Mouse (Mus musculus): ENCODE data around the gene Ppp6c.
A peak's percentile ranks its signal among the peaks of the same experiment; 100 is the strongest.
"Not testable (repeated sequence)": the region's sequence is repeated elsewhere in the genome, so short reads cannot be mapped to it uniquely, and the experiment has no call there.

The Ppp6c gene

DNA sequence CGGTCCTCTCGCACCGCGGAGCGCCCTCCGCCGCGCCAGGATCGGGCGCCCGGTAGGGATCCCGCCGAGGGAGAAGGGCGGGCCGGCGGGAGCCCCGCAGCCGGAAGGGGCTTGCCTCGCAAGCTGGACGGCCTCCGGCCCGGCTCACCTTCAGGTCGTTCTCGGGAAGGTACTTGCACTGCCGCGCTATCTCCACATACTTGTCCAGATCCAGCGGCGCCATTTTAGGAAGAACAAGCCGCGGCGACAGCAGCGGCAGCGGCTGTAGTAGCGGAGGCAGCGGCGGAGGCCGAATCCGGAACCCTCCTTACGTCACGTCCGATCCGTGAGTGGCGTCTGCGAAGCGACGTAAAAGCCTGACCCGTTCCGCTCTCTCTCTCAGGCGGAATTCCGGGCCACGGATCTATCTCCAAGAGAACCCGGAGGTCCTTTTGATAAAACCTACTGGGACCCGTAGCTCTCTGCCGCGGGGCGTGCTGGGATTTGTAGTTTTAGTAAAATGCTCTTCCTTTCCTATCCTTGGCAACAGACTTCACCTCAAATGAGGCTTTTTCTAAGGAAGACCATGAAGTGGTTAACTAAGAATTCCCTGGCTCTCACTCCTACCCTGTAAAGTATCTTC lies at the start of gene Ppp6c:
Gene Ppp6c, minus strand, starts transcription at position 433 of the 622 bp plus-strand sequence.
- DNase-seq (ENCODE audit: low spot score in 2 of 2), result peak; percentile 92 to 94

DNA sequence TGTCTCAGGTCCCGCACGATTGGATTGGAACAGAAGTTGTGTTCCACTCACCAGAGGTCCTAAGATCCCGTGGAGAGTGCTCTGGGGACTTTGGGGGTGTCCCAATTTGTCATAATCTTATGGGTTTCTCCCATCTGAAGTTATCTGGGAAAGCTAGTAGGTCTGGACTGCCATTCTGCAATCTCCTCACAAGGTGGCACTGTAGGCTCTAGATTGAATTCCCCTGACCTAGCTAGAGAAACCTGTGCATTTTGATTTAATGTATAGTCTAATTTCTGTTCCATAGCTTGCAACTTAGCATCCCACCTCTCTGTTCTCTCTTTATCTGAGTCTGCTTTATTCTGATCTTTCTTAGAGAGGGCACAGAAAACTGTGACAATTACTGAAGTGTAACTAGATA lies 42.1 kb upstream of the Ppp6c start:
- peak; percentile 7 to 18 for DNase-seq (ENCODE audit: low spot score in 2 of 2)

DNA sequence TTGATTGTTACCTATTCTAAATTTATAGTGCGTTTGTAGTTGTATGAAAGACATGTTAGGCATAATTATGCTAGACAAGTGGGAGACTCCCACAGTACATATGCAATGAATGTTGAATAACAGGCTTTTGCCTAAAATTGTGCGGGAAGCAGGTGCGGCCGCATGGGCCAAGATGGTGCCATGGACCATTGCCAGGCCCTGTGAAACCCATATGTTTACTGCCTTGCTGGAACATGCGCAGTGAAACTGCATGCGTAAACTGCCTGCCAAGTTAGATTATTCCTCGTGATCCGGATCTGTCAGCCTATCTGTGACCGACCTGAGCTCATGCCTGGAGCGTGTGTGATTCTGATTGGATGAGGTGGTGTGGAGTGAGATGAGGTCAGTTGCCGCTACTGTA lies 26.0 kb upstream of the Ppp6c start:
- not testable (repeated sequence) for DNase-seq (ENCODE audit: low spot score in 2 of 2)

DNA sequence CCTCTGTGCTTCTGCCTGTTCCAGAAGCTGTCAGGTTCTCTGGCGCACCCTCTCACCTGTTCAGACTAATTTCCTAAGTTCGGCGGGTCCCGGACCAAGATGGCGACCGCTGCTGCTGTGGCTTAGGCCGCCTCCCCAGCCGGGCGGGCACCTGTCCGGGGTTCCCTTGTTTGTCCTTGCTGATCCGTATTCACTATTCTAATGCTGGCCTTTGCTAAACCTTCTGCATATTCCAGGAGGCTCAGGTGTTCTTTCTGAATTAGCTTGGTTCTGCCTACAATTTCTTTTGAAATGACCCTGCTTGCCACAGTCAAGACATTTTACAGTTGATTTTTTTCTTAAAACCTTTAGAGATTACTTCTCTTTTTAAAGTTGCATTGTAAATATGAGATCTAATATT lies 20.6 kb upstream of the Ppp6c start:
- not testable (repeated sequence) for DNase-seq (ENCODE audit: low spot score in 2 of 2)

DNA sequence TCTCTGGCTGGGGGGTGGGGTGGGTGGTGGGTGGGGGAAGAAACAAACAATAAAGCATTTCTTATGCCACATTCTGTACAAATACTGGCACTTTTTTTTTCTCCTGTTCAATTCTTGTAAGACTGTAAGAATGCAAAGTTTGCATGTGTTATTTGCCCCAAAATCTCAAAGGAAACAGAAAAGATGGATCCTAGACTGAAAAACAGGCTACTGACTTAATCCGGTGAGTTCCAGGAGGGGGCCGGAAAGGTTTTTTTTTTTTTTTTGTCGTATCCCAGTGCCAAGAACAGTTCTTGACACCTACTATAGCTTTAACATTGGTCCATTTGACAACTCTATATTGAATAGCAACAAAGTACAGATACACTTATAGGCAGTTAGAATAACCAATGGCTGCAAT lies 480 bp upstream of the Ppp6c start:
- DNase-seq (ENCODE audit: low spot score in 2 of 2), result no peak

DNA sequence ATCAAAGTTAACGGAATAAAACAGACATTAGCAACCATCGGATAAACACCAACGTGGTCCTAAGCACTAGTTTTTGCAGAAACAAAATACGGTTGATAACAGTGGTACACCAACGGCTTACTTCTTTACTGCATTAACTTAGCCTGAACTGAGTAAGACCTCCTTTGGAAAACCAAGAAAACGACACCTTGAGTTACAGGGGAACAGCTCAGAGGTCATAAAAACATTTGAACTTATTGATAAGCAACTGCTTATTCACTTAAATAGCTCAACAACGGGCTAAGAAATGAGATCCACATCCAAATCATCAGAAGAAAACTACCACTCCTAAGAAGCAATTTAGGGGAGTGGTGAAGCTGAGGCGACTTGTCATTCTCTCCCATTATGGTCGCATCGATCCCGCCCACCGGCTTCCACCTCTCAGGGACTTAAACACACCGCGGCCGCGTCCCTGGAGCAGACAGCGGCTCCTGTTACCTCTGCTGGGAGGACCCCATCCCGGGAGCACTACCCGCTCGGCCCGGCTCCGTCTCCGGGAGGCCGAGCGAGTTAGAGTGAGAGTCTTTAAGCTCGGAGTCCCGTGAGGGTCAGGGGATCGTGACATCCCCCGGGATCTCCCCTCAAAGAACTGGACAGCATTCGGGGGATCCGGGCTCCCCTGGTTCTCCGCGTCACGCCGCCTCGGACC lies 776 bp downstream of the Ppp6c start:
- peak; percentile 23 to 30 for DNase-seq (ENCODE audit: low spot score in 2 of 2)

DNA sequence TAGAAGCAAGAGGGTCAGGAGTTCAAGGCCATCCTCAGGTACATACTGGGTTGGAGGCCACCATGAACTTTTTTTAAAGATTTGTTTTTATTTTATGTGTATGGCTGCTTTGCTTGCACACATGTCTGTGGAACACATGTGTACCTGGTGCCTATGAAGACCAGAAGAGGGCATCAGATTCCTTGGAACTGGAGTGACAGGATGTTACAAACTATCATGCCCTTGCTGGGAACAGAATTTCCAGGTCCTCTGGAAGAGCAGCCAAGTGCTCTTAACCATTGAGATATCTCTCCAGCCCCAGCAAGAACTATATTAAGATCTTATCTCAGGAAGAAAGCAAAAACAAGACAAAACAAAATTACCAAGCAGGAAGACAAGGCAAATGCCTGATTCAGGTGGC lies 1.6 kb downstream of the Ppp6c start:
- no peak for DNase-seq (ENCODE audit: low spot score in 2 of 2)

DNA sequence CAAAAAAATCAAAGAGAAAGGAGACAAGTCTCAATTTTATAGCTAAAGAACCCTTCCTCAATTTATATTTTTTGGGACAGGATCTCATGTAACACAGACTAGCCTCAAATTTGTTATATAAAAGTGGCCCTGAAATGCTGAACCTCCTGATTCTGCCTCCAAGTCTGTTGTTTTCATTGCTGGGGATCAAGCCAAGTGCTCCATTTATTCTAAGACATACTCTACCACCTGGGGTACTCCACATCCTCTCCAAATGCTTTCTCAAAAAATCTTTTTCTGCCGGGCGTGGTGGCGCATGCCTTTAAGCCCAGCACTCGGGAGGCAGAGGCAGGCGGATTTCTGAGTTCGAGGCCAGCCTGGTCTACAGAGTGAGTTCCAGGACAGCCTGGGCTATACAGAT lies 6.2 kb downstream of the Ppp6c start:
- no peak for DNase-seq (ENCODE audit: low spot score in 2 of 2)

DNA sequence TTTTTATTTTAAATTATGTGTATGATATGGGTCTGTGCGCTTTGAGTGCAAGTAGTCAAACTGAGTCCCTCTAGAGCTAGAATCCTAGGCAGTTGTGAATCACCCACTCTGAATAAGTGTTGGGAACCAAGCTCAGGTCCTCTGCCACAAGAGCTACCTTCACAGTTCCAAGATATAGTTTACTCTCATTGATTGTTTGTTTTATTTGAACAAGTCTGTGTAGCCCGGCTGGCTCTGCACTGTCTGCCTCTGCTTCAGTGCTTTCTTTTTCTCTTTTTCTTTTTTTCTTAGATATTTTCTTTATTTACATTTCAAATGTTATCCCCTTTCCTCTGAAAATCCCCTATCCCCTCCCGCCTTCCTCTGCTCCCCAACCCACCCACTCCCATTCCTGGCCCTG lies 7.2 kb downstream of the Ppp6c start:
- no peak for DNase-seq (ENCODE audit: low spot score in 2 of 2)

DNA sequence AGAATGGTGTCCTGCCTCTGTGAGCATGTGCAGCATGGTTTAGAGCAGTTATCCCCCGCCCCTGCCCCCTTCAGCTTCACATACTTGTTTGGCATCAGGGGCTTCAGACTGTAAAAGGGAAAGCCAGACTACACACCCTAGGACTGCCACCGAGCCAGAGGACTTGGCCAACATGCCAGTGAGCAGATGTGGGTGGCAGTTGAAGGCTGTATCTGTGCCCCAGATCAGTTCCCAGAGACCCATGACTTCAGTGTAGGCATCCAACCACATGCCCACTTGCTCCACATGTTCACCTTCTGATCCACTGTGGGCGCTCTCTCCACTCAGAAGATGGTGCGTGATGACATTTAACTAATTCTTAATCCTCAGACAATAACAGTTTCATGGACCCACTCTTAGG lies 9.1 kb downstream of the Ppp6c start:
- DNase-seq (ENCODE audit: low spot score in 2 of 2), result no peak

DNA sequence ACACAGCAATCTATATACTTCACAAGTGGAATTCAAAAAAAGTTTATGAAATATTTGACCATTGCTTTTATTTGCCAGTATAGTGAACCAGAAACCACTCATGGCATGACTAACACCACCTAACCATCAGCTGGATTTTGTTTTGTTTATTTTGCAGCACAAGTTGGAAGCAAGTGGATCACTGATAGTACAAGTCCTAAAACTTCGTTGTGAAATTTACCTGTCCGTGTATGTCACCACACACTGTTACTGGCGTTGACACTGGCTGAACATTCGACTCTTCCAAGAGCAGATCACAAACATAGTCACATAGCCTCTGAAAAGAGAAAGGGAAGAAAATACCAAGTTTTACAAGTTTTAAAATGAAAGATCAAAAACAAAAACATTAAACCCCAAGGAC lies 15.5 kb downstream of the Ppp6c start:
- no peak for DNase-seq (ENCODE audit: low spot score in 2 of 2)

DNA sequence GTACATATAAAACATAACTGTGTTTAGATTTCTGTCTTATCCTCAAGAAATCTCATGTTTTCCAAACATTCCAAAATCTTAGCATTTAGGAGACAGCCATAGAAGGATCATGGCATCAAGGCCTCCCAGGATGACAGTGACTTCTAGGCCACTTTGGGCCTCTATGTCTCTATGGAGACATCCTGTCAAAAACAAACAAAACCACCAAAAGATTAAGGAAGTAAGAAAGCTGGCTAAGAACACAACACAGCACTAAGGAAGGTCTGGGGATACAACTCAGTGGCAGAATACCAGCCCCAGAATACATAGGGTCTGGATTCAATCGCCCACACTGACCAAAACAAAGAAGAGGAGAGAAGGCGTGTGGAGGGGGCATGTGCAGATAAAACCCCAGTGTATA lies 22.9 kb downstream of the Ppp6c start:
- no peak for DNase-seq (ENCODE audit: low spot score in 2 of 2)

DNA sequence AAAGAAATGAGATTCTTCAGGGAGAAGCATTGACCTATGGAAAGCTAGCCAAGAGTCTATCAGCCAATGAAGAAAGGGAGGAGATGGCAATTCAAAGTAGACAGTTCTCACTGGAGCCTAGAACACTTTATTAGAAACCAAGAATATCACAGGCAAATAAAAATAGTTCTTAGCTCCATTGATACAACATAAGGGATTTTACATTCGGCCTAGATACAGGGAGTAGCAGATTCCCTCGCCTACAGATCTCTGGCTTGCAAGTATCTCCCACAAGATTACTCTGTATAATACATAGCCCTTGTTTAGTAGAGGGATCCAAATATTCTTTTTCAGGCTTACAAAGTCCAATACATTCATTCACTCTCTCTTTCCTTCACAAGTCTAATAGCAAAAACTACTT lies 31.4 kb downstream of the Ppp6c start:
- no peak for DNase-seq (ENCODE audit: low spot score in 2 of 2)

DNA sequence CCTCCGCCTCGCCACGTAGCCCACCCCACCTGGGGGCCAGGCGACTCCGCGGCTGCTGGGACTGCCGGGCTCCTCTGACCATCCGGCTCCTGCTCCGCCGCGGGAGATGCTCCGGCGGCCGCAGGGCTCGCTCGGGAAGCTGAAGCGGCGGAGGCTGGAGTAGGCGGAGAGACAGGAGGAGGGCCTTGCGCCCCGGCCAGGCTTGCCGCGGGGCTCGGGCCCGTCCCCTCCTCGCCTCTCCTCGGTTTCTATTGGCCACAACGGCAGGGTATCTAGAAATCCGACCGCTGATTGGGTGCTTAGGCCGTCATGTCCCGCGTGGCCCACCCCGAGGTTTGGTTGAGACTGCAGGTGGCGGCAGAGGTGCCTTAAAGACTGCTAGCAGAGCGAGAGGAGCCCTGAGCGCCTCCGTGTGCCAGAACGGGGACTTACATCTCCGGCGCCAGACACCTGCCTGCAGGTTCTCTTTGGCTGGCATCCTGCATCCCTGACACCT lies 35.6 kb downstream of the Ppp6c start, which contains the start of gene Scai:
Gene Scai, minus strand, starts transcription at position 174 of the 496 bp plus-strand sequence.
- DNase-seq (ENCODE audit: low spot score in 2 of 2), result peak; percentile 98 to 99

DNA sequence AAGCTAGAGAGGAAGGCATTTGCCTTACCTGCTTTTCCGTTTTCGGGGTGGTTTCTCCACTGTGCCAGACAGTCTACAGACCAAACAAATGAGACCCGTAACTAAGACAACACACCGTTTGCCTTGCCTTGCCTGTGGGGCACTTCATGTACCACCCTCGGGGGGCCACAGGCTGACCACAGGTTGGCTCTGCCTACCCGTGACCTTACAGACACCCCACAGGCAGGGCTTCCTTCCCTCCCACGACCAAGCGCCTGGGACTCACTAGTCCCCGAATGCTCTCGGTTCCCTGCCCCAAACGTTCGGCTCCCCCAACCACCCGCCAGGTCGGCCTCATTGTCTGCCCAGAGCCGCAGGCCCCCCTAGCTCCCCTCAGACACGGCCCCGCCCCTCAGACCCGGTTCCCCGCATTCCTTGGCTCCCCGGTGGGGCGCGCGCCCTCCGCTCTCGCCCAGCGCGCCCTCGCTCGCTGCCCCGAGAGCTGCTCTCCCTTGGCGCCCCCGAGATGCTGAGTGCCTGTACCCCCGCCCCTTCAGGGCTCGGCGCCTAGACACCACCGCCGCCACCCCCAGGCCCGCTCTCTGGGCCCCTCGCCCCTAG lies 36.2 kb downstream of the Ppp6c start:
- DNase-seq (ENCODE audit: low spot score in 2 of 2), result peak; percentile 32 to 43

DNA sequence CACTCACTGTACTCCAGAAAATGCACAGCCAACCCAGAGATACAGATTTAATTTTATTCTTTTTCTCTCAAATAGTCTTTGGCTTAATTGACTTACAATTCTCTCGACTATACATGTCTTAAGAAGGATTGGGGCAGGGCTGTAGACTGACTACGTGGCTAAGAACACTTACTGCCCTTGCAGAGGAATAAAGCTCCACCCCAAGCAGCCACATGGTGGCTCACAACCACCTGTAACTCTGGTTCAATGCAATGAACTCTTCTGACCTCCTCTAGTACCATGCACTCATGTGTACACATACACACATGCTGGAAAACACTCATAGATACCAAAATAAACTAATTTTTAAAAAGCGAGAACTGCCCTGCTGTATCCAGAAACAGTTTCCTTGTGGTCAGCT lies 40.3 kb downstream of the Ppp6c start:
- no peak for DNase-seq (ENCODE audit: low spot score in 2 of 2)

DNA sequence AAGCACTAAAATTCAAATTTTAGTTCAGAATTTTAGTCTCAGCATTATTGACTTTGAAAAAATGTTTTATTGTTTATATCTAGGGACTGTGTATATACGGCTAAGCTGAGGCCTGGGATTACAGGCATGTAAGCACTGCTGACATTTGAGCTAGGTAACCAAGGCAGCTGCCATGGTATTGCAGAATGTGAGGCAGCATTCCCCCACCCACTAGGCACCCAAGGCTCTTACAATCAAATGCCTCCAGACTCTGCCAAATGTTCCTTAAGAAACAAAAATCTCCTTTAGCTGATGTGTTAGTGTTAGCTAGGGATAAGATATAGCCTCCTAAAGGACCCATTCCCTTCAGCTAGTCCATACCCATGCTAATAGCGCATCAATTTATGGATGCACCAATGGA lies 42.7 kb downstream of the Ppp6c start:
- no peak for DNase-seq (ENCODE audit: low spot score in 2 of 2)

DNA sequence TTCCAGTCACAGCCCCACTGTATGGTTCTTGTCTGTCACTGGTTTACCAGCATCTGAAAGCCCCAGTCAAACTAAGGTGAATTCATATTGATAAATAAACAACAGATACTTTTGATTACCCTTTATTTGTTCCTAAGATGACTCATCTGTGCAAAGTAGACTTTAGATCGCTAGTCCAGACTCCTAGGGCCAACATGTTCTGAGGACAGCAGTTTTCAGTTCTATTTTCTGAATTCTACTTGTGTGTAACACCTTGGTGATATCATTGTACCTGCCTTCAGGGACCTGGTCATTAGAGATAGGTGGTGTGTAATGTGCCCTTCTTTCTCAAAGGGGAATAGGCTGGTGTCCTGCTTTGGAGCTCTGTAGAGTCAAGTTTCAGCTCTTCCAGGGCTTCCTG lies 65.3 kb downstream of the Ppp6c start:
- no peak for DNase-seq (ENCODE audit: low spot score in 2 of 2)

DNA sequence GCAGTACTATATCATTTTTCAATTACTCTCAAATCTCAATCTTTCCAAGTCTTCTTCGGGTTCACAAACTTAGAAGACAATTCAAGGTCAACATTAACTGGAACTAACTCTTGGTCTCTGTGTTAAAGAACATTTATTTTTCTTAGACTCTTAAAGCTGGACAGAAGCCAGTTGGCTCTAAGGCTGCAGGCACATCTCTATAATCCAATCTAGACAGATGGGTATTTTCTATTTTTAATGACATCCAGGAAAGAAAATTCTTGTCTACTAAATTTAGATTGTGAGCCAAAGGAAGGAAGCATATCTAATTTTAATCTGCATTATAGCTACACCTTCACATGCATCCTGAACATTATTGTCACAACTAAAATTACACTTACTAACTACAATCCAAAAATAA lies 68.3 kb downstream of the Ppp6c start:
- DNase-seq (ENCODE audit: low spot score in 2 of 2), result no peak

DNA sequence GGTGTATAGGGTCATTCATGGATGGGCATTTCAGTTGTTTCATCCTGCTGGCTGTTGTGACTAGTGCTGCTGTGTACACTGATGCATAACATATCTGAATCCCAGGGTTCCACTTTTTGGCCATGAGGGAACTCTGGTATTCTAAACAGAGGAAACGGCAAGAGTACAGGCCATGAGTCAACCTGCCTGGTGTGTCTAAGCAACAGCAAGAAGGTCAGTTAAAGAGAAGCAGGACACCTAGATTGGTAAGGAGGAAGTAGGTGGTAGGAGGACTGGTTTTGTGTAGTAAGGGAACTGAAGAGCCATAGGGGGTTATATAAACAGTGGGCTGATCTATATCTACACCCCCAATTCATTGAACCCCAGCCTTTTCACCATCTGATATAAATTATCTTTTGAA lies 69.4 kb downstream of the Ppp6c start:
- DNase-seq (ENCODE audit: low spot score in 2 of 2), result no peak

DNA sequence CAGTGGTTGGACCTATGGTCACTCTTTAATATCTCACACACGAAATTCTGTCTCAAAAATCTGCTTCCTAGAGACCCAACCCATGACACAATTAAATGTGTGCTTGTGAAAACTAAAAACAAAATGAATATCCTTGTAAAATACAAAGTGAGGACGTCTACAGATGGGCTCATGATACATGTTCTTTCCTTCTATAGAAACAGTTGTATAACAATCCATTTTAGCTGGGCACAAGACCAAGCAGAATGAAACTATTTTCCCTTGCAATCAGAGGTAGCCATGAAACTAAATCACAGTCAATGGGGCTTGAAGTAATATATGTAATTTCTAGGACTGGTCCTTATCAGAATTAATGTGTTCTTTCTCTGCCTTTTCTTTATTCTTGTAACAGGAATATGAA lies 75.3 kb downstream of the Ppp6c start:
- DNase-seq (ENCODE audit: low spot score in 2 of 2), result no peak

DNA sequence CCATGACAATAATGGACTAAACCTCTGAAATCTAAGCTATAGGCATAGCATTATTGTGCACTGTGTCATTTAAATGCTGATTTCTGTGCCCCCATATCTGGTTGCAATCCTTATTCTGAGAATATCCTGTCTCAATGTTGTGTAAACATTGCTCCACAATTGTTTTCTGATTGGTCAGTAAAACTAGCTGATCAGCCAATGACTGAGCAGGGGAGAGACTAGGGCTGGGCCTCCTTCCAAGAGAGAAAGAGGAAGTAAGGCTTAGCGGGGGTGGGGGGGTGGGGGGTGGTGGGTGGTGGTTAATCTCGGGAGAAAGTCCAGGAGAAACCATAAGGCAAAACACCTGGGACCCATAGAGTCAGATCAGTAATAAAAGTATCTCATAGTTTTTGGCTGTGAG lies 78.2 kb downstream of the Ppp6c start:
- peak in 1 of 2 experiments; percentile 6 for DNase-seq (ENCODE audit: low spot score in 2 of 2)

DNA sequence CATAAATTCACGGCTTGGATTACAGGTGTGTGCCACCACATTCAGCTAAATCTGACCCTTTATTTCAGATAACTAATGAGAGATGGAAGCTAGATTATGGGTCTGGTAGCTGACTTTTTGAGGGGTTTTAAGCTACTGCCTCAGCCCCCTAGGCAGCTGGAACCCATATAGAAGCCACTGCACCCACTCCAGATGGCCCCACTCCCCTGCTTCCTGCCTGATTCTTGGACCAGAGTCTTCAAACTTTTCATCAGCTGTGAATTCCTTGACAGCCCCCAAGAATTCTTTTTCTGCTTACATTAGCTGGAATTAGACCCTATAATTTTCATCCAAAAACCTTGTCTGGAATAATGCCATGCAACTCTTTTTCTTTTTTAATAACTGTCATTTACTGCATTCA lies 79.8 kb downstream of the Ppp6c start:
- no peak for DNase-seq (ENCODE audit: low spot score in 2 of 2)
